Mouse (Mus musculus): ENCODE measurements around the gene Olfr480. TPM values are rescaled to one million over a fixed set of nuclear protein-coding genes. Genes with fewer than 3 reads are reported as not detected.

The Olfr480 gene
- not detected in 2 replicates for polyA plus RNA-seq (2015; fragmentation: Nextera tagmentation; extraction: Ambion mirVana)

DNA sequence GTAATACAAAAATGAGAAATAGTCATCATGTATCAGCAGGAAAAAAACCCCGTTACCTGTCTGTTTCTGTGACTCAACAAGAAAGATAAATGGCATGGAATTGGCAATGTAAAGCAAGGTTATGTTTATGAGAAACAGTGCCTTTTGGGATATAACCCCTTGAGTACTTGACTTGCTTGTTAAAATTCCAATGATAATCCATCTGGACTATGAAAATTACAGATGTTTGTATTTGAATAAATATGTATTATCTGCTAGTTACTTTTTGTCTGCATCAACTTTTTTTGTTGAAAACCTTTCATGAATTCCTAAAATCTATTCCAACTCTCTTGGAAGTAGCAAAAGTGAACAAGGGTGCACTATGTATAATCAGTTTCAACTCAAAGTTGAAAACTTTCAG lies at the start of gene Olfr480:
TSS of gene Olfr480 (minus strand) at position 101 of the 400 bp plus-strand sequence.
- no peak within 1 kb of the TSS for H3K4me3 ChIP-seq
- H3K27ac ChIP-seq: no peak within 1 kb of the TSS
- 91% methylated on average over 1 of the region's 1 CpGs for WGBS
- ATAC-seq (ENCODE audit: low FRiP score): no peak
- no peaks in the 10 kb centered on the region for H3K9me3 ChIP-seq
- no peaks in the 10 kb centered on the region for H3K36me3 ChIP-seq
- no peaks in the 10 kb centered on the region for H3K4me1 ChIP-seq (replicated peaks)
- H3K4me2 ChIP-seq: no peak within 1 kb of the TSS
- no peak within 1 kb of the TSS for H3K9ac ChIP-seq
- no peaks in the 10 kb centered on the region for H3K27me3 ChIP-seq

DNA sequence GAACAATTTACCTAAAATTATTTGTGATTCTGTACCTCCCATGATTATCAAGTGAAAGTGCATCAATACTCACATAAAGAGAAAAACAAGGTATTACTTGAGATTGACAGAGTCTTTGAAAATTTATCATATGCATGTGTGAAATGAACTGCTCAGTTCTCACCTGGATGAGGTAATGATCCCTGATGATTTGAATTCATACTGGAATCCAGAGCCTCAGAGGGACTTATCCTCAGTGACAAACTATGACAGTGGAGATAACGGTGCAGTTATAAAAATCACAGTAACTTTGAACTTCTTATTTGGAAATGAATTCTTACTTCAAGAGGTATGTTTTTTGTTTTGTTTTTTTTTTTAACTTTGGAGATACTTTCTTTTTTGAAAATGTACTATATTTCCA lies 33.4 kb upstream of the Olfr480 start, which contains the start of gene Olfr483:
TSS of gene Olfr483 (plus strand) at position 301 of the 400 bp plus-strand sequence.
- no peak for ATAC-seq (ENCODE audit: low FRiP score)
- H3K4me2 ChIP-seq: no peak within 1 kb of the TSS
- H3K9ac ChIP-seq: no peak within 1 kb of the TSS
- H3K4me1 ChIP-seq (replicated peaks): no peaks in the 10 kb centered on the region
- no peaks in the 10 kb centered on the region for H3K36me3 ChIP-seq
- H3K27me3 ChIP-seq: no peaks in the 10 kb centered on the region
- WGBS: 87% methylated on average over 1 of the region's 1 CpGs
- H3K27ac ChIP-seq: no peak within 1 kb of the TSS
- H3K9me3 ChIP-seq: no peaks in the 10 kb centered on the region
- no peak within 1 kb of the TSS for H3K4me3 ChIP-seq

GRCm38 (mm10) chr7:108097486-108097885 lies 30.3 kb upstream of the Olfr480 start, which contains the start of gene Olfr482:
Olfr482 (minus strand) TSS chr7:108097586.
- no peak for ATAC-seq (ENCODE audit: low FRiP score)
- H3K9me3 ChIP-seq: no peaks in the 10 kb centered on the region
- no peak within 1 kb of the TSS for H3K4me3 ChIP-seq
- no peaks in the 10 kb centered on the region for H3K4me1 ChIP-seq (replicated peaks)
- no peaks in the 10 kb centered on the region for H3K36me3 ChIP-seq
- H3K4me2 ChIP-seq: no peak within 1 kb of the TSS
- WGBS: 84% methylated on average over 1 of the region's 1 CpGs
- no peak within 1 kb of the TSS for H3K27ac ChIP-seq
- no peaks in the 10 kb centered on the region for H3K27me3 ChIP-seq
- no peak within 1 kb of the TSS for H3K9ac ChIP-seq

DNA sequence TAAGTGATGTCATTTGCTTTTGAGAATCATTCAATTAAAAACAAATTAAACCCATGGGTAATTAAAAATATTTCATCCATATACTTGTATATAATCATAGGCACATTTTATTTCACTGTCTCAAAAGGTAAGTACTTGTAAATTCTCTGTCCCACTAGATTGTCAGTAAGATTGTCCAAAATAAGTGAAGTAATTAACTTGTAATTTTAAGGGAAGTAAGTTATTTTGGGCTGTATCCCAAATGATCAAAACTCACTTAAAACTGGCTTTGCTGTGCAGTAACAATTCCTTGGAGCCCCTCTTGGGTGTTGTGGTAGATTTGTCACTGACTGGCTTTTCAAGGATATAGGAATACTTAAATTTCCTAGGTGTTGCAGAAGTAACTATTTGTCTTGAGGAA lies 12.4 kb upstream of the Olfr480 start, which contains the start of gene Olfr481:
TSS of gene Olfr481 (plus strand) at position 301 of the 400 bp plus-strand sequence.
- no peaks in the 10 kb centered on the region for H3K9me3 ChIP-seq
- H3K27me3 ChIP-seq: no peaks in the 10 kb centered on the region
- ATAC-seq (ENCODE audit: low FRiP score): no peak
- H3K9ac ChIP-seq: no peak within 1 kb of the TSS
- no peak within 1 kb of the TSS for H3K27ac ChIP-seq
- H3K4me2 ChIP-seq: no peak within 1 kb of the TSS
- no peaks in the 10 kb centered on the region for H3K4me1 ChIP-seq (replicated peaks)
- no peak within 1 kb of the TSS for H3K4me3 ChIP-seq
- H3K36me3 ChIP-seq: no peaks in the 10 kb centered on the region

GRCm38 (mm10) chr7:108050393-108050792 lies 16.8 kb downstream of the Olfr480 start, which contains the start of gene Olfr479:
Olfr479 (plus strand) TSS chr7:108050693.
- Histone ChIP-seq H3K4me2 (no peak within 1 kb of the TSS), H3K27ac (no peak within 1 kb of the TSS)

DNA sequence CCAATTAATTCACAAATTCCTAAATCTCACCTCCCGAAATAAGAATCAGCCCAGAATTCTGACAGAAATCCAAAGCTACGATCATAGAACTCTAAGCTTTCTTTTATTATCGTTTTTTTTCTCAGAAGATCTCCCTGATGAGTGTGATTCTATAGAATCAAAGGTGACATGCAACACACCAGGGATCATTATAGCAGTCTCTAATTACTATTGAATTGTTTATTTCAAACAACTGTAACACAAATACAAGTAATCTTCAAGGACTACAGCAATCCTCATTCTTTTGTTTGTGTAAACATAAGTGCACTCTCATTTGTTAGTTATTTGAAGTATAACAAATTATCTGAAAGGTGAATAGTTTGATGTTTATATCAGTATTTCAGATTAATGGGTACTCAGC lies 33.3 kb downstream of the Olfr480 start, which contains the start of gene Olfr478:
TSS of gene Olfr478 (minus strand) at position 101 of the 400 bp plus-strand sequence.
- ATAC-seq (ENCODE audit: low FRiP score): no peak
- H3K36me3 ChIP-seq: no peaks in the 10 kb centered on the region
- H3K27me3 ChIP-seq: no peaks in the 10 kb centered on the region
- no peaks in the 10 kb centered on the region for H3K4me1 ChIP-seq (replicated peaks)
- no peak within 1 kb of the TSS for H3K9ac ChIP-seq
- H3K4me2 ChIP-seq: no peak within 1 kb of the TSS
- H3K9me3 ChIP-seq: no peaks in the 10 kb centered on the region
- H3K27ac ChIP-seq: no peak within 1 kb of the TSS
- 83% methylated on average over 3 of the region's 3 CpGs for WGBS
- H3K4me3 ChIP-seq: no peak within 1 kb of the TSS

More at GRCm38 (mm10) chr7:108050393-108050792, 16.8 kb downstream of the Olfr480 start, which contains the start of gene Olfr479:
- no peaks in the 10 kb centered on the region for H3K9me3 ChIP-seq
- H3K36me3 ChIP-seq: no peaks in the 10 kb centered on the region
- H3K4me1 ChIP-seq (replicated peaks): no peaks in the 10 kb centered on the region
- WGBS: 91% methylated on average over 2 of the region's 2 CpGs
- H3K27me3 ChIP-seq: no peaks in the 10 kb centered on the region
- H3K4me3 ChIP-seq: no peak within 1 kb of the TSS
- no peak for ATAC-seq (ENCODE audit: low FRiP score)
- no peak within 1 kb of the TSS for H3K9ac ChIP-seq

Other genes starting within 250 kb of the Olfr480 start
- not detected in 2 replicates for gene Olfr469, start 241.8 kb downstream of the Olfr480 start, polyA plus RNA-seq (2015; fragmentation: Nextera tagmentation; extraction: Ambion mirVana)
- not detected in 2 replicates for gene Olfr470, start 219.9 kb downstream of the Olfr480 start, polyA plus RNA-seq (2015; fragmentation: Nextera tagmentation; extraction: Ambion mirVana)
- gene Olfr472, start 169.4 kb downstream of the Olfr480 start, polyA plus RNA-seq (2015; fragmentation: Nextera tagmentation; extraction: Ambion mirVana): not detected in 2 replicates
- gene Olfr473, start 136.9 kb downstream of the Olfr480 start, polyA plus RNA-seq (2015; fragmentation: Nextera tagmentation; extraction: Ambion mirVana): not detected in 2 replicates
- not detected in 2 replicates for gene Olfr474, start 112.7 kb downstream of the Olfr480 start, polyA plus RNA-seq (2015; fragmentation: Nextera tagmentation; extraction: Ambion mirVana)
- not detected in 2 replicates for gene Olfr476, start 102.5 kb downstream of the Olfr480 start, polyA plus RNA-seq (2015; fragmentation: Nextera tagmentation; extraction: Ambion mirVana)
- not detected in 2 replicates for gene Olfr477, start 80.7 kb downstream of the Olfr480 start, polyA plus RNA-seq (2015; fragmentation: Nextera tagmentation; extraction: Ambion mirVana)
- gene Olfr478, start 33.4 kb downstream of the Olfr480 start, polyA plus RNA-seq (2015; fragmentation: Nextera tagmentation; extraction: Ambion mirVana): not detected in 2 replicates
- gene Olfr479, start 16.7 kb downstream of the Olfr480 start, polyA plus RNA-seq (2015; fragmentation: Nextera tagmentation; extraction: Ambion mirVana): not detected in 2 replicates
- not detected in 2 replicates for gene Olfr481, start 12.5 kb upstream of the Olfr480 start, polyA plus RNA-seq (2015; fragmentation: Nextera tagmentation; extraction: Ambion mirVana)
- gene Olfr482, start 30.2 kb upstream of the Olfr480 start, polyA plus RNA-seq (2015; fragmentation: Nextera tagmentation; extraction: Ambion mirVana): not detected in 2 replicates
- not detected in 2 replicates for gene Olfr483, start 33.5 kb upstream of the Olfr480 start, polyA plus RNA-seq (2015; fragmentation: Nextera tagmentation; extraction: Ambion mirVana)
- not detected in 2 replicates for gene Olfr484, start 60.1 kb upstream of the Olfr480 start, polyA plus RNA-seq (2015; fragmentation: Nextera tagmentation; extraction: Ambion mirVana)
- gene Olfr485, start 92.5 kb upstream of the Olfr480 start, polyA plus RNA-seq (2015; fragmentation: Nextera tagmentation; extraction: Ambion mirVana): not detected in 2 replicates
- not detected in 2 replicates for gene Olfr486, start 105.4 kb upstream of the Olfr480 start, polyA plus RNA-seq (2015; fragmentation: Nextera tagmentation; extraction: Ambion mirVana)
- not detected in 2 replicates for gene Olfr487, start 147.3 kb upstream of the Olfr480 start, polyA plus RNA-seq (2015; fragmentation: Nextera tagmentation; extraction: Ambion mirVana)
- not detected in 2 replicates for gene Olfr488, start 191.0 kb upstream of the Olfr480 start, polyA plus RNA-seq (2015; fragmentation: Nextera tagmentation; extraction: Ambion mirVana)
- not detected in 2 replicates for gene Olfr490, start 221.6 kb upstream of the Olfr480 start, polyA plus RNA-seq (2015; fragmentation: Nextera tagmentation; extraction: Ambion mirVana)
- not detected in 2 replicates for gene Olfr491, start 246.1 kb upstream of the Olfr480 start, polyA plus RNA-seq (2015; fragmentation: Nextera tagmentation; extraction: Ambion mirVana)

Measured in hindbrain, embryonic 13.5 days (tissue).